Mouse (Mus musculus): ENCODE measurements around the gene Adal. TPM values are rescaled to one million over a fixed set of nuclear protein-coding genes. Genes with fewer than 3 reads are reported as not detected.

The Adal gene
- total RNA-seq, 1 experiment, result 14.8 TPM

GRCm38 (mm10) chr2:121170481-121170971 lies 30.3 kb downstream of the Adal start, which contains the start of gene Tubgcp4:
Gene Tubgcp4 (plus strand): TSS chr2:121170654.
- in situ Hi-C loops (cut with MboI; ENCODE audit: low sequenced_read_pairs in 2 of 2, unreplicated experiment in 2 of 2), result loop anchor here in 1 of 2 experiments (10.0 kb wide), 1 partner anchor 224 kb away; no protein-coding TSS in a partner anchor
- Histone ChIP-seq H3K36me3 (ENCODE audit: control insufficient read depth, insufficient read depth, low read length, poor library complexity, severe bottlenecking) (peaks cover 4% of the 10 kb centered on the region), H3K9me3 (ENCODE audit: control insufficient read depth, insufficient read depth, low read depth, low read length) (no peaks in the 10 kb centered on the region), H3K4me1 (ENCODE audit: control insufficient read depth in 2 of 2, insufficient read depth in 2 of 2, low read length in 2 of 2, poor library complexity in 1 of 2) (no peaks in the 10 kb centered on the region), H3K4me3 (ENCODE audit: insufficient read depth in 1 of 2, low read depth in 1 of 2, low read length in 2 of 2, poor library complexity in 1 of 2, severe bottlenecking in 1 of 2) (peak within 1 kb of the TSS; percentile 88 to 98), H3K9ac (ENCODE audit: insufficient read depth, low read depth, low read length, poor library complexity, severe bottlenecking) (peak within 1 kb of the TSS; percentile 90), H3K27ac (ENCODE audit: insufficient read depth, low read depth, low read length, poor library complexity, severe bottlenecking) (no peak within 1 kb of the TSS)
- peak; percentile 29 for DNase-seq (ENCODE audit: low read depth, low spot score)
- TF ChIP-seq HCFC1 (IDR thresholded peaks at IDR 0.05; ENCODE audit: borderline replicate concordance, insufficient read depth, low read length) (no peak), MAFK (IDR thresholded peaks at IDR 0.05; ENCODE audit: insufficient read depth, low read depth, low read length) (no peak), CHD2 (IDR thresholded peaks at IDR 0.05; ENCODE audit: low read depth, low read length) (no peak), ZC3H11A (IDR thresholded peaks at IDR 0.05; ENCODE audit: borderline replicate concordance, low read depth, low read length) (no peak)

- Histone ChIP-seq H3K4me3 (ENCODE audit: insufficient read depth in 1 of 2, low read depth in 1 of 2, low read length in 2 of 2, poor library complexity in 1 of 2, severe bottlenecking in 1 of 2) (peak within 1 kb of the TSS; percentile 88 to 98), H3K9ac (ENCODE audit: insufficient read depth, low read depth, low read length, poor library complexity, severe bottlenecking) (peak within 1 kb of the TSS; percentile 90), H3K4me1 (ENCODE audit: control insufficient read depth in 2 of 2, insufficient read depth in 2 of 2, low read length in 2 of 2, poor library complexity in 1 of 2) (no peaks in the 10 kb centered on the region), H3K27ac (ENCODE audit: insufficient read depth, low read depth, low read length, poor library complexity, severe bottlenecking) (no peak within 1 kb of the TSS), H3K36me3 (ENCODE audit: control insufficient read depth, insufficient read depth, low read length, poor library complexity, severe bottlenecking) (peaks cover 4% of the 10 kb centered on the region), H3K9me3 (ENCODE audit: control insufficient read depth, insufficient read depth, low read depth, low read length) (no peaks in the 10 kb centered on the region)
- TF ChIP-seq MAFK (IDR thresholded peaks at IDR 0.05; ENCODE audit: insufficient read depth, low read depth, low read length) (no peak), HCFC1 (IDR thresholded peaks at IDR 0.05; ENCODE audit: borderline replicate concordance, insufficient read depth, low read length) (peak; percentile 55; the same call in 1 of the 2 replicates), ZNF384 (IDR thresholded peaks at IDR 0.05; ENCODE audit: low read depth, low read length) (no peak)
- peak; percentile 74 for DNase-seq (ENCODE audit: low read depth, low spot score)
- in situ Hi-C loops (cut with MboI; ENCODE audit: low sequenced_read_pairs in 2 of 2, unreplicated experiment in 2 of 2), result loop anchor here in 1 of 2 experiments (10.0 kb wide), 1 partner anchor 224 kb away; no protein-coding TSS in a partner anchor
These were observed 30.9 kb downstream of the Adal start, which contains the start of gene Zscan29 for GRCm38 (mm10) chr2:121170980-121171742. Gene Zscan29 (minus strand): TSS chr2:121171125.

GRCm38 (mm10) chr2:121178828-121179479 lies 38.7 kb downstream of the Adal start:
- peaks cover 11% of the 10 kb centered on the region for H3K36me3 ChIP-seq (ENCODE audit: control insufficient read depth, insufficient read depth, low read length, poor library complexity, severe bottlenecking)
- H3K9me3 ChIP-seq (ENCODE audit: control insufficient read depth, insufficient read depth, low read depth, low read length), result no peaks in the 10 kb centered on the region
- no peaks in the 10 kb centered on the region for H3K4me1 ChIP-seq (ENCODE audit: control insufficient read depth in 2 of 2, insufficient read depth in 2 of 2, low read length in 2 of 2, poor library complexity in 1 of 2)
- no peak for DNase-seq (ENCODE audit: low read depth, low spot score)
- H3K9ac ChIP-seq (ENCODE audit: insufficient read depth, low read depth, low read length, poor library complexity, severe bottlenecking), result no peak overlapping the region
- TF ChIP-seq ZC3H11A (IDR thresholded peaks at IDR 0.05; ENCODE audit: borderline replicate concordance, low read depth, low read length) (no peak), ZNF384 (IDR thresholded peaks at IDR 0.05; ENCODE audit: low read depth, low read length) (no peak), CHD2 (IDR thresholded peaks at IDR 0.05; ENCODE audit: low read depth, low read length) (no peak), MAFK (IDR thresholded peaks at IDR 0.05; ENCODE audit: insufficient read depth, low read depth, low read length) (no peak), HCFC1 (IDR thresholded peaks at IDR 0.05; ENCODE audit: borderline replicate concordance, insufficient read depth, low read length) (no peak)
- in situ Hi-C loops (cut with MboI; ENCODE audit: low sequenced_read_pairs in 2 of 2, unreplicated experiment in 2 of 2), result loop anchor here in 1 of 2 experiments (10.0 kb wide), 1 partner anchor 216 kb away; no protein-coding TSS in a partner anchor
- H3K4me3 ChIP-seq (ENCODE audit: insufficient read depth in 1 of 2, low read depth in 1 of 2, low read length in 2 of 2, poor library complexity in 1 of 2, severe bottlenecking in 1 of 2), result no peak overlapping the region
- H3K27ac ChIP-seq (ENCODE audit: insufficient read depth, low read depth, low read length, poor library complexity, severe bottlenecking), result no peak overlapping the region

- H3K4me3 ChIP-seq (ENCODE audit: insufficient read depth in 1 of 2, low read depth in 1 of 2, low read length in 2 of 2, poor library complexity in 1 of 2, severe bottlenecking in 1 of 2), result no peak overlapping the region
- H3K9ac ChIP-seq (ENCODE audit: insufficient read depth, low read depth, low read length, poor library complexity, severe bottlenecking), result no peak overlapping the region
- in situ Hi-C loops (cut with MboI; ENCODE audit: low sequenced_read_pairs in 2 of 2, unreplicated experiment in 2 of 2), result loop anchor here (10.0 kb wide), 2 partner anchors 151 to 161 kb away; no protein-coding TSS in a partner anchor
- H3K36me3 ChIP-seq (ENCODE audit: control insufficient read depth, insufficient read depth, low read length, poor library complexity, severe bottlenecking), result peaks cover 19% of the 10 kb centered on the region
- H3K9me3 ChIP-seq (ENCODE audit: control insufficient read depth, insufficient read depth, low read depth, low read length), result no peaks in the 10 kb centered on the region
- no peak for DNase-seq (ENCODE audit: low read depth, low spot score)
- TF ChIP-seq ZNF384 (IDR thresholded peaks at IDR 0.05; ENCODE audit: low read depth, low read length), result no peak
- TF ChIP-seq HCFC1 (IDR thresholded peaks at IDR 0.05; ENCODE audit: borderline replicate concordance, insufficient read depth, low read length), result no peak
- no peak for TF ChIP-seq ZC3H11A (IDR thresholded peaks at IDR 0.05; ENCODE audit: borderline replicate concordance, low read depth, low read length)
- no peak for TF ChIP-seq CHD2 (IDR thresholded peaks at IDR 0.05; ENCODE audit: low read depth, low read length)
- no peak for TF ChIP-seq MAFK (IDR thresholded peaks at IDR 0.05; ENCODE audit: insufficient read depth, low read depth, low read length)
- H3K4me1 ChIP-seq (ENCODE audit: control insufficient read depth in 2 of 2, insufficient read depth in 2 of 2, low read length in 2 of 2, poor library complexity in 1 of 2), result no peaks in the 10 kb centered on the region
- H3K27ac ChIP-seq (ENCODE audit: insufficient read depth, low read depth, low read length, poor library complexity, severe bottlenecking), result no peak overlapping the region
These were observed 43.2 kb downstream of the Adal start for GRCm38 (mm10) chr2:121183431-121183830.

Measured in ES-E14 (cell line).